Mouse (Mus musculus) liver, postnatal 0 days (tissue): Measurements from ENCODE around the gene Acyp2.

Experiments
- CTCF ChIP-seq: sonication (generic); IDR thresholded peaks from 2 replicates; pipeline ENCODE4 v1.5.1; 2016; ENCODE audit warnings: antibody characterized with exemption, low read depth
- EP300 ChIP-seq: IDR thresholded peaks from 2 replicates; pipeline ENCODE4 v1.6.1; 2016; ENCODE audit warnings: antibody characterized with exemption, low read depth, mild to moderate bottlenecking

GRCm38 (mm10) chr11:30483286-30483685 is 166.1 kb downstream of the Acyp2 start:
- TF ChIP-seq EP300, result no peak
- TF ChIP-seq CTCF, result no peak
